Mouse (Mus musculus) midbrain, embryonic 13.5 days (tissue): ENCODE measurements around the gene Cd19. TPM values are rescaled to one million over a fixed set of nuclear protein-coding genes. Genes with fewer than 3 reads are reported as not detected.

Experiments
- ATAC-seq: fragments of 200-750 bp; cut with Nextera tagmentation; 2 replicates; pipeline ENCODE4 v1.8.0; 2017; ENCODE audit warnings: mild to moderate bottlenecking, moderate TSS enrichment, moderate library complexity
- H3K27ac ChIP-seq: fragments of 300-500 bp; sonication (generic); 2 replicates; pipeline ENCODE4 v1.5.1; 2015; ENCODE audit warnings: inconsistent platforms, mild to moderate bottlenecking, moderate library complexity
- H3K27me3 ChIP-seq: fragments of 300-500 bp; sonication (generic); 2 replicates; pipeline ENCODE4 v1.6.1; 2015; ENCODE audit warnings: mild to moderate bottlenecking, inconsistent platforms
- H3K36me3 ChIP-seq: fragments of 300-500 bp; sonication (generic); 2 replicates; pipeline ENCODE4 v1.6.1; 2015; ENCODE audit warnings: mild to moderate bottlenecking, inconsistent platforms
- H3K4me1 ChIP-seq: fragments of 300-500 bp; sonication (generic); replicated peaks from 2 replicates; pipeline ENCODE4 v1.6.1; 2015; ENCODE audit warnings: inconsistent platforms
- H3K4me2 ChIP-seq: fragments of 300-500 bp; sonication (generic); replicated peaks from 2 replicates; pipeline ENCODE4 v1.6.1; 2015; ENCODE audit warnings: moderate library complexity, mild to moderate bottlenecking, inconsistent platforms
- H3K4me3 ChIP-seq: fragments of 300-500 bp; sonication (generic); replicated peaks from 2 replicates; pipeline ENCODE4 v1.5.1; 2015; ENCODE audit warnings: mild to moderate bottlenecking, inconsistent platforms
- H3K9ac ChIP-seq: fragments of 300-500 bp; sonication (generic); replicated peaks from 2 replicates; pipeline ENCODE4 v1.6.1; 2015; ENCODE audit warnings: mild to moderate bottlenecking, inconsistent platforms
- H3K9me3 ChIP-seq: fragments of 300-500 bp; sonication (generic); 2 replicates; pipeline ENCODE4 v1.6.1; 2016; ENCODE audit warnings: mild to moderate bottlenecking, inconsistent platforms
- WGBS: fragments of 180-500 bp; shearing (Covaris S2); methylation state at CpG from one replicate; pipeline ENCODE4 v1.1.7; 2015; 5-methylcytosine and 5-hydroxymethylcytosine counted together
- microRNA-seq: library from miRNA; unstranded; fragments of <30 nt; microRNA quantifications from one replicate; pipeline ENCODE4, GENCODE M21; 2016
- polyA plus RNA-seq: library from polyadenylated mRNA; unstranded; fragments of >200 nt; fragmentation: Nextera tagmentation; extraction: Ambion mirVana; gene quantifications from 2 replicates; pipeline ENCODE4 v1.2.1, GENCODE M21; 2015

The Cd19 gene
- polyA plus RNA-seq, 1 experiment from 2014 or later: not detected

DNA sequence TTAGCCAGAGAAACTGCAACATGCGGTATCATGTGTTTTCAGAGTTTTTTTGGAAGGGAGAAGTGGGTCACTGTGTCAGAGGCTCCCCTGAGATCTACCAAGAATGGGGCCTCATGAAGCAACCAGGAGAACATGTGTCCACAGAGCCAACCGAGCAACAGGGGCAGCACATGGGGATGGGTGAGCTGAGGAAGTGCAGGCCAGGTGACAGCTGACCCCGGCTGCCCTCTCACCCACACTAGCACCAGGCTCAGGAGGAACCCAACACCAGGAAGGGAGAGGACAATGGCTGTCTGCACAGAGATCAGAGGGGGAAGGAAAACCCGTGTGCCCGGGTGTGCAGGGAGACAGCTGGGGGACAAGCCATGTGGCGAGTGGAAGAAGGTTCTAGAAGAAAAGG lies 40.2 kb downstream of the Cd19 start:
- no peak for ATAC-seq
- WGBS: 90% methylated on average over 6 of the region's 6 CpGs
- peaks cover 55% of the 10 kb centered on the region for H3K36me3 ChIP-seq
- H3K27me3 ChIP-seq: no peaks in the 10 kb centered on the region
- H3K4me3 ChIP-seq: no peak overlapping the region
- H3K4me1 ChIP-seq: peaks cover 26% of the 10 kb centered on the region
- H3K27ac ChIP-seq: no peak overlapping the region
- no peaks in the 10 kb centered on the region for H3K9me3 ChIP-seq
- no peak overlapping the region for H3K4me2 ChIP-seq
- no peak overlapping the region for H3K9ac ChIP-seq

DNA sequence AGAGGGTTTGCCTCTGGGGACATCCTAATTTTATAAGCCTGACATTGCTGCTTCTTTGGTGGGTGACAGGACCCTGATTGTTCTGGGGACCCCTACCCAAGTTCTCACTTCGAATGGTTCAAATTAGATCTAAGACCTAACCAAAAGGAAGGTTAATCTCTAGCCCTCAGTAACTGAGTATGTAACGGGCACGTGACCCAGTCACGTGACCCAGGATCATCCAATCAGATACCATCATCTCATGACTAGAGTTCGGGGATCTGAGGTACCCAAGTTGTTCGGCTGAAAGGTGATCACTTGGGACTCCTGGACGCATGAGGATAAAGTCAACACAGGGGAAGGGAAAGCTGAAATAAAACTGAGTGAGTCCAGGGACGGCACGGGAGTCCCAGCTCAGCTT lies 41.7 kb downstream of the Cd19 start:
- WGBS: 92% methylated on average over 9 of the region's 9 CpGs
- Histone ChIP-seq H3K27ac (no peak overlapping the region), H3K9ac (no peak overlapping the region), H3K36me3 (peaks cover 69% of the 10 kb centered on the region), H3K4me3 (no peak overlapping the region), H3K27me3 (no peaks in the 10 kb centered on the region), H3K4me1 (peaks cover 21% of the 10 kb centered on the region), H3K9me3 (no peaks in the 10 kb centered on the region), H3K4me2 (no peak overlapping the region)
- ATAC-seq: no peak

GRCm38 (mm10) chr7:126369393-126369792 lies 45.3 kb downstream of the Cd19 start, which contains the start of gene Lat:
Lat (minus strand) TSS chr7:126369570.
- Histone ChIP-seq H3K27ac (no peak within 1 kb of the TSS), H3K27me3 (no peaks in the 10 kb centered on the region), H3K4me2 (no peak within 1 kb of the TSS), H3K4me1 (no peaks in the 10 kb centered on the region), H3K9me3 (no peaks in the 10 kb centered on the region), H3K36me3 (peaks cover 70% of the 10 kb centered on the region), H3K4me3 (no peak within 1 kb of the TSS), H3K9ac (no peak within 1 kb of the TSS)
- WGBS: 84% methylated on average over 13 of the region's 13 CpGs
- ATAC-seq: 0 out of 2 replicates have a peak, but pooled peaks have one; percentile 6

DNA sequence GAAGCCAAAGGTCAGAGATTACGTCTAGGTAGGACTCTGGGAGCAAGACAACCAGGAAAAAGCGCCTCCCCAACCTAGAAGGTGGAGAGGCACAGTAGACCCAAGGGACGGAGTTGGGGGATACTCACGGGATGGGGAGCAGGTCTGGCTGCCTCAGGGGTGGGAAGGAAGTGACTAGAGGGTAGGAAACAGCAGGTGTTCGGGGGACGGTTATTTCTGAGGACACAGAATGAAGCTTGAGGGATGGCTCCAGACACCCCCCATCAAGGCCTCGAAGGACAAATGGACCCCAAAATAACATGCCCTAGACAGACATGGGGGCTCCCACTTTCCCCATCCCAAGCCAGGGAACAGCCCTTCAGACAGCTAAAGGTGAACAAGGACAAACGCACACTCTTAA lies 46.3 kb downstream of the Cd19 start:
- WGBS: 88% methylated on average over 8 of the region's 8 CpGs
- peaks cover 69% of the 10 kb centered on the region for H3K36me3 ChIP-seq

GRCm38 (mm10) chr7:126367636-126368035 lies 47.1 kb downstream of the Cd19 start:
- no peaks in the 10 kb centered on the region for H3K27me3 ChIP-seq
- no peak overlapping the region for H3K27ac ChIP-seq
- peaks cover 62% of the 10 kb centered on the region for H3K36me3 ChIP-seq
- no peak overlapping the region for H3K9ac ChIP-seq
- 95% methylated on average over 10 of the region's 10 CpGs for WGBS
- no peak overlapping the region for H3K4me2 ChIP-seq
- no peak for ATAC-seq
- no peaks in the 10 kb centered on the region for H3K9me3 ChIP-seq
- no peaks in the 10 kb centered on the region for H3K4me1 ChIP-seq
- no peak overlapping the region for H3K4me3 ChIP-seq

More for the DNA sequence above, 46.3 kb downstream of the Cd19 start:
- H3K4me3 ChIP-seq: no peak overlapping the region
- no peaks in the 10 kb centered on the region for H3K27me3 ChIP-seq
- H3K9ac ChIP-seq: no peak overlapping the region
- no peaks in the 10 kb centered on the region for H3K4me1 ChIP-seq
- H3K4me2 ChIP-seq: no peak overlapping the region
- H3K27ac ChIP-seq: no peak overlapping the region
- ATAC-seq: no peak
- no peaks in the 10 kb centered on the region for H3K9me3 ChIP-seq

GRCm38 (mm10) chr7:126363038-126363437 lies 51.7 kb downstream of the Cd19 start:
- Histone ChIP-seq H3K36me3 (peaks cover 17% of the 10 kb centered on the region), H3K27ac (no peak overlapping the region), H3K4me1 (no peaks in the 10 kb centered on the region), H3K9ac (no peak overlapping the region), H3K4me3 (no peak overlapping the region), H3K27me3 (no peaks in the 10 kb centered on the region), H3K9me3 (no peaks in the 10 kb centered on the region), H3K4me2 (no peak overlapping the region)
- WGBS: 86% methylated on average over 6 of the region's 6 CpGs
- no peak for ATAC-seq

DNA sequence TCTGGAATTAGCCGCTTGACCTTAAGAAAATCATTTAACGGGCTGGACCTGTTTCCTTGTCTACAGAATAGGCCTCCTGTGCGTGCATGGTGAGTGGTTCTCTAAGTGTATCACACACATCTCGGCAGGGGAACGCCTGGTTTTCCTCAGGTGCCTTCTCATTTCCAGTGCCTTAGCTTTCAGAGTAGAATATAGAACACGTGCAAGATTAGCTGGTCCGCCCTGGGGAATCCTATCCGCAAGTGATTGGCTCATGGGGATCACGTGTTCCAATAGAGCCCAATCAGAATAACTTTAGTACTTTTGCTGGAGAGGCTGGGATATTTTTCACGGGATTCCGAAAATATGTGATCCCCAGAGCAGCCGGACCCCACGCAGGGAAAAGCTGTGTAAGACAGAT lies 55.6 kb downstream of the Cd19 start:
- H3K27ac ChIP-seq: no peak overlapping the region
- peaks cover 13% of the 10 kb centered on the region for H3K4me1 ChIP-seq
- 77% methylated on average over 13 of the region's 13 CpGs for WGBS
- no peak overlapping the region for H3K4me3 ChIP-seq
- peaks cover 4% of the 10 kb centered on the region; the same call in 1 of the 2 replicates for H3K36me3 ChIP-seq
- no peak overlapping the region for H3K4me2 ChIP-seq
- no peak for ATAC-seq
- H3K9ac ChIP-seq: no peak overlapping the region
- no peaks in the 10 kb centered on the region for H3K9me3 ChIP-seq
- no peaks in the 10 kb centered on the region for H3K27me3 ChIP-seq

Small RNA genes within 50 kb of the gene (microRNA-seq; reads per million reads assigned to microRNA genes)
- not detected for gene Mir7058

Other genes with a start within 250 kb of the Cd19 start
- 44.6 and 50.4 TPM in 2 replicates for gene Xpo6, start 214.4 kb downstream of the Cd19 start, polyA plus RNA-seq
- 238 and 300 TPM in 2 replicates for gene Sbk1, start 142.3 kb downstream of the Cd19 start, polyA plus RNA-seq
- 1.0 and 1.7 TPM in 2 replicates for gene Lat, start 45.3 kb downstream of the Cd19 start, polyA plus RNA-seq
- 77.9 and 78.6 TPM in 2 replicates for gene Spns1, start 37.4 kb downstream of the Cd19 start, polyA plus RNA-seq
- gene Nfatc2ip, start 18.2 kb downstream of the Cd19 start, polyA plus RNA-seq: 2.9 and 3.8 TPM in 2 replicates
- 23.7 and 25.9 TPM in 2 replicates for gene Rabep2, start 13.9 kb upstream of the Cd19 start, polyA plus RNA-seq
- gene Atp2a1, start 48.2 kb upstream of the Cd19 start, polyA plus RNA-seq: 0.32 and 0.49 TPM in 2 replicates
- gene Sh2b1, start 60.5 kb upstream of the Cd19 start, polyA plus RNA-seq: 63.7 and 69.5 TPM in 2 replicates
- 117 and 124 TPM in 2 replicates for gene Tufm, start 72.5 kb upstream of the Cd19 start, polyA plus RNA-seq
- gene Atxn2l, start 88.5 kb upstream of the Cd19 start, polyA plus RNA-seq: 65.1 and 76.5 TPM in 2 replicates
- 207 and 213 TPM in 2 replicates for gene Eif3c, start 151.5 kb upstream of the Cd19 start, polyA plus RNA-seq
- gene Apobr, start 170.1 kb upstream of the Cd19 start, polyA plus RNA-seq: 0.21 and 0.69 TPM in 2 replicates
- 27.7 and 28.8 TPM in 2 replicates for gene Cln3, start 170.9 kb upstream of the Cd19 start, polyA plus RNA-seq
- not detected in 2 replicates for gene Il27, start 180.1 kb upstream of the Cd19 start, polyA plus RNA-seq
- gene Nupr1, start 216.0 kb upstream of the Cd19 start, polyA plus RNA-seq: 4.8 and 7.6 TPM in 2 replicates
- 54.5 and 57.0 TPM in 2 replicates for gene Sgf29, start 234.4 kb upstream of the Cd19 start, polyA plus RNA-seq